Mouse (Mus musculus) hindbrain, embryonic 13.5 days (tissue): ENCODE measurements around the gene Slc27a3. TPM values are rescaled to one million over a fixed set of nuclear protein-coding genes. Genes with fewer than 3 reads are reported as not detected.
"Not testable (repeated sequence)": the region's sequence is repeated elsewhere in the genome, so short reads cannot be mapped to it uniquely, and the experiment has no call there.

Experiments used
- ATAC-seq: fragments of 200-750 bp; cut with Nextera tagmentation; 2 replicates; pipeline ENCODE4 v1.8.0; 2017; ENCODE audit warnings: moderate TSS enrichment; ENCODE audit not compliant: low FRiP score
- H3K27ac ChIP-seq: fragments of 300-500 bp; sonication (generic); 2 replicates; pipeline ENCODE4 v1.5.1; 2015; ENCODE audit warnings: inconsistent platforms, mild to moderate bottlenecking, moderate library complexity
- H3K27me3 ChIP-seq: fragments of 300-500 bp; sonication (generic); 2 replicates; pipeline ENCODE4 v1.6.1; 2015; ENCODE audit warnings: mild to moderate bottlenecking, inconsistent platforms
- H3K36me3 ChIP-seq: fragments of 300-500 bp; sonication (generic); 2 replicates; pipeline ENCODE4 v1.6.1; 2015; ENCODE audit warnings: mild to moderate bottlenecking, inconsistent platforms
- H3K4me1 ChIP-seq: fragments of 300-500 bp; sonication (generic); replicated peaks from 2 replicates; pipeline ENCODE4 v1.6.1; 2015; ENCODE audit warnings: inconsistent platforms
- H3K4me2 ChIP-seq: fragments of 300-500 bp; sonication (generic); 2 replicates; pipeline ENCODE4 v1.6.1; 2015; ENCODE audit warnings: inconsistent platforms, mild to moderate bottlenecking, moderate library complexity
- H3K4me3 ChIP-seq: fragments of 300-500 bp; sonication (generic); 2 replicates; pipeline ENCODE4 v1.5.1; 2015; ENCODE audit warnings: mild to moderate bottlenecking, inconsistent platforms
- H3K9ac ChIP-seq: fragments of 300-500 bp; sonication (generic); 2 replicates; pipeline ENCODE4 v1.6.1; 2015; ENCODE audit warnings: mild to moderate bottlenecking, inconsistent platforms
- H3K9me3 ChIP-seq: fragments of 300-500 bp; sonication (generic); 2 replicates; pipeline ENCODE4 v1.6.1; 2016; ENCODE audit warnings: inconsistent platforms
- WGBS: fragments of 180-500 bp; shearing (Covaris S2); methylation state at CpG from one replicate; pipeline ENCODE4 v1.1.7; 2015; 5-methylcytosine and 5-hydroxymethylcytosine counted together
- polyA plus RNA-seq: library from polyadenylated mRNA; unstranded; fragments of >200 nt; fragmentation: Nextera tagmentation; extraction: Ambion mirVana; gene quantifications from 2 replicates; pipeline ENCODE4 v1.2.1, GENCODE M21; 2015

Slc27a3 gene
- polyA plus RNA-seq, 1 experiment from 2014 or later, result 24.9 TPM

DNA sequence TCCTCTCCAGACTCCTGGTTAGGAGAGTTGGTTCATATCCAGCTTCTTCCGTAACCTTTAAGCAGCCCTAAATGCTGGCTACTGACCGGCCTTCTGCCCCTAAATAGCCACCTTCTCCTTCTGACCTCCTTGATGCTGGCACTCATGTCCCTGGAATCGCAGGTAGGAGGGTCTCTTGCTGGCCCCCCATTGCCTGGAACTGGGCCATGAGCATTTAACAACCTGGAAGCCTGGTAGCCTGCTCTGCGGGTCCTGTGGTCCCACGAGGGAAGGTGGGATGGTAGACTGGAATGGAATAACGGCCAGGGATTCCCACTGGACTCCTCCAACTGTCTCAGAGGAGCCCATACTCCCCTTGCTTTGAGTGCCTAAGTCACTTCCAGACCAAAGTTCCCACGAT lies 17.9 kb downstream of the Slc27a3 start:
- Histone ChIP-seq H3K27ac (no peak overlapping the region), H3K4me3 (no peak overlapping the region), H3K36me3 (no peaks in the 10 kb centered on the region), H3K9me3 (no peaks in the 10 kb centered on the region), H3K4me1 (peaks cover 14% of the 10 kb centered on the region), H3K27me3 (0 out of 2 replicates have a peak, but pooled peaks cover 3% of the 10 kb centered on the region), H3K9ac (no peak overlapping the region), H3K4me2 (no peak overlapping the region)
- 79% methylated on average over 7 of the region's 7 CpGs for WGBS
- ATAC-seq, result no peak

DNA sequence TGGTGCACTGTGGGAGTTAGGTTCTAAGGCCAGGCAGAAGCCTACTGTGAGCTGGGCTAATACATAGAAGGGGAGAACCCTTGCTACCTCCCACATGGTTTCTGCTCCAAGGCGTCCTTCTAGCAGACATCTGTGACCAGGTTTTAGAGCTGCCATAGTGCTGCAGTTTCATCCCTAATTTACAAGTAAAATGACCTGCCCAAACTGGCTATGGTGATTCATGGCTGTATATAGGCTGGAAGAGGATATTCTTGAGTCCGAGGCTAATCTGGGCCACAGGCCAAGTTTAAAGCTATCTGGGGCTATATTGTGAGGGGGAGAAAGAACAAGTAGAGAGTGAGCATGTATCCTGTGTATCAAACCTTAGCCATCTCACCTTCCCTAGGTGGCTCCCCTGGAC lies 20.7 kb downstream of the Slc27a3 start:
- 24% methylated on average over 2 of the region's 2 CpGs for WGBS
- Histone ChIP-seq H3K27ac (no peak overlapping the region), H3K36me3 (0 out of 2 replicates have a peak, but pooled peaks cover under 1% of the 10 kb centered on the region), H3K9ac (no peak overlapping the region), H3K27me3 (0 out of 2 replicates have a peak, but pooled peaks cover 3% of the 10 kb centered on the region), H3K4me3 (no peak overlapping the region), H3K4me2 (no peak overlapping the region), H3K4me1 (peaks cover 5% of the 10 kb centered on the region), H3K9me3 (no peaks in the 10 kb centered on the region)
- no peak for ATAC-seq

DNA sequence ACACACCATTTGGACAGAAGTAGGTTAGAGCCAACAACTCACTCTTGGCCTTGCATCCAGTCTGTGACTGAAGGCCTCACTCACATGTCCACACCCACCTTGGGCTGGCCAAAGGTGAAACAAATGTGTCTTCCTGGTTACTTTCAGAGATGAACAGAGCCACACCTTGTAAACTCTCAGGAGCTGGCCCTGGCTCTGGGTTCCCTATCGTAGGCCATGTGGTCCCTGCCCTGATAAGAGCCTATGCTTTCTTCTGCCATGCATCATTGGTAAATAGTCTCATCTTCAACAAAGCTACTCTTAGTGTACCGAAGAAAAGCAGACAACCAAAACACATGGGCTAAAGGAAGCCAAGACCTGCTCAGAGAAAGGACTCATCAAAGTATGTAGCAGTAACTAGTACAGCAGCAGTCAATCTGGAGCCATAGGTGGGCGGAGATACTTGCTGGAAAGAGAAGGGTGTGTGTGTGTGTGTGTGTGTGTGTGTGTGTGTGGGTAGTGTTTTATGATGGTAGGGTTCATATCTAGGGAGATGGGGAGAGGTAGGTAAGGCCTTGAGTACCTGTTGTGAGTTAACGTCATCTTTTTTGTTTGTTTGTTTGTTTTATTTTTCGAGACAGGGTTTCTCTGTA lies 22.6 kb downstream of the Slc27a3 start:
- 94% methylated on average over 5 of the region's 5 CpGs for WGBS
- no peak for ATAC-seq
- H3K9ac ChIP-seq, result no peak overlapping the region
- peaks cover 14% of the 10 kb centered on the region for H3K36me3 ChIP-seq
- H3K27ac ChIP-seq, result no peak overlapping the region
- peaks cover 5% of the 10 kb centered on the region for H3K4me1 ChIP-seq
- no peaks in the 10 kb centered on the region for H3K9me3 ChIP-seq
- no peak overlapping the region for H3K4me2 ChIP-seq
- H3K4me3 ChIP-seq, result no peak overlapping the region
- H3K27me3 ChIP-seq, result 0 out of 2 replicates have a peak, but pooled peaks cover 3% of the 10 kb centered on the region

DNA sequence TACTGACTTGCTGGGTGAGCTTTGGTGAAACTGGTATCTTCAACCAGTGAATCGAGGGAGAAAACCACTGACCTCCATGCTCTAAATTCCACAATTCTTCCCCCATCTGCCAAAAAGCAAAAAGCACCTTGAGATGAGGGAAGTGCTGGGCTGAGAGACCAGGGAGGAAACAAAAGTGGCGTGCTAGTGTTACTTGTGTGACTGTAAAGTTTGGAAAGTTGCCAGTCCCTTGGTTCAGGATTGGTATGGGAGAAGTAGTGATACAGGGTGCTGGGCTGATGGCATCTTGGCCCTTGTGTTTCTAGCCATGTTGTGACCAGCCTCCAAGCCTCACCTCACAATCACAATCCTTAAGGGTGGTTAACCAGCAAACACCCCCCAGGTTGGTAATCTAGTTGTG lies 27.4 kb downstream of the Slc27a3 start:
- Histone ChIP-seq H3K9me3 (no peaks in the 10 kb centered on the region), H3K4me1 (no peaks in the 10 kb centered on the region), H3K36me3 (peaks cover 50% of the 10 kb centered on the region), H3K4me3 (no peak overlapping the region), H3K4me2 (no peak overlapping the region), H3K9ac (no peak overlapping the region), H3K27me3 (no peaks in the 10 kb centered on the region), H3K27ac (no peak overlapping the region)
- ATAC-seq, result no peak
- WGBS, result 78% methylated on average over 2 of the region's 2 CpGs

DNA sequence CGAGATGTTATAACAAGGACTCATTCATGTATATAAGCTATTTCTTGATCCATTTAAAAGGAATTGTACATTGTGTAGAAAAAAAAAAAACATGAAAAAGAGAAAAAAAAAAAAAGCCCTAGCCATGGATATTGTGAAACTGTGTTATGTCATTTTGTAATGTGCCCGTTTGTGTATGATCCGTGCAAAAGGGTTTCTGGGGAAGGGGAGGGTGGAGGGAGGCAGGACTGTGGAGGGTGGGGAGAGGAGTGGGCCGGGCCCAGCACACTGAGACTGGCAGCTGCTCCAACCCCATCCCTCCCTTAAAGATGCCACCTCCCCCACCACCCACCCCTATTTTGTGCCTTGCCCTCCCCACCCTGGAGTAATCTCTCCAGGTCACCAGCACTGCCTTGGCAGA lies 28.3 kb downstream of the Slc27a3 start:
- Histone ChIP-seq H3K4me1 (no peaks in the 10 kb centered on the region), H3K36me3 (peaks cover 59% of the 10 kb centered on the region), H3K27me3 (no peaks in the 10 kb centered on the region), H3K9me3 (no peaks in the 10 kb centered on the region), H3K4me2 (no peak overlapping the region), H3K4me3 (no peak overlapping the region), H3K9ac (no peak overlapping the region), H3K27ac (no peak overlapping the region)
- WGBS, result 88% methylated on average over 4 of the region's 4 CpGs
- no peak for ATAC-seq

DNA sequence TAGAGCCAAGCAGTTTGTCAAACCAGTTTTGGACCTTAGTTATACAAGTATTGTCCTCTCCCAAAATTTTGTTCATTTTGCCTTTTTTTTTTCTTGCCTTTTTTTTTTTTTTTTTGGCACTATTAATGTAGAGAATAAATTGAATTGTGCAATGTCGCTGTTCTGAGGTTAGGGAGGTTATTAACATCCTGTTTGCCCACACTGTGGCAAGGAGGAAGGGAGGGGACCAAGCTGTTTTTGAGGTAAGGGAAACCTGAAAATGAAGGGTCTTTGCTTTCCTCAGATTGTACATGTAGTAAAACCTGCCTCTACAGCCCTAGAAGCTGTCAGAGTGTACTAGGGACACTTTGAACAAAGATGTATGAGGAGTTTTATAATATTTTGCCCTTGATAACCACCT lies 30.5 kb downstream of the Slc27a3 start:
- 90% methylated on average over 1 of the region's 1 CpGs for WGBS
- H3K36me3 ChIP-seq, result peaks cover 81% of the 10 kb centered on the region
- no peak for ATAC-seq

DNA sequence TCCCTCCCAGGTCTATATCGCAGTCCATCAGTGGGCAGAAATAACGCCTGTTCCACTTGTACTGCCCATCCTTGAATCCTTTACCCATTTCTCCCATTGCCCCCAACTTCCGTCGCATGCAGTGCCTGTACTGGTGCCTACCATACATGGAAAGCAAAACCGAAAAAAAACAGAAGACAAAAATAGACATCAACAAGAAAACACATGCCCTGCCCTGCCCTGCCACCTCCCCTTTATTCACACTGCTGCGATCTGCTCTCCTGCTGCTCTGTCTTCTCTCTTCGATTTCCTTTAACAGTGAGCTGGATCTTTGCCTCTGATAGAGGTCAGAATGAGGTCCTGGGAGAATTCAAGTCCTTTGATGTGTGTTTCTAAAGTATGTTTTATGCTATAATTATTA lies 31.8 kb downstream of the Slc27a3 start:
- no peak overlapping the region for H3K4me3 ChIP-seq
- H3K4me1 ChIP-seq, result no peaks in the 10 kb centered on the region
- no peak overlapping the region for H3K4me2 ChIP-seq
- 92% methylated on average over 7 of the region's 7 CpGs for WGBS
- H3K9me3 ChIP-seq, result no peaks in the 10 kb centered on the region
- H3K27ac ChIP-seq, result no peak overlapping the region
- no peaks in the 10 kb centered on the region for H3K27me3 ChIP-seq
- H3K9ac ChIP-seq, result no peak overlapping the region
- no peak for ATAC-seq
- peaks cover 85% of the 10 kb centered on the region for H3K36me3 ChIP-seq

More for the DNA sequence above, 30.5 kb downstream of the Slc27a3 start:
- Histone ChIP-seq H3K4me3 (no peak overlapping the region), H3K9ac (no peak overlapping the region), H3K9me3 (no peaks in the 10 kb centered on the region), H3K27ac (no peak overlapping the region), H3K4me1 (no peaks in the 10 kb centered on the region), H3K4me2 (no peak overlapping the region), H3K27me3 (no peaks in the 10 kb centered on the region)

DNA sequence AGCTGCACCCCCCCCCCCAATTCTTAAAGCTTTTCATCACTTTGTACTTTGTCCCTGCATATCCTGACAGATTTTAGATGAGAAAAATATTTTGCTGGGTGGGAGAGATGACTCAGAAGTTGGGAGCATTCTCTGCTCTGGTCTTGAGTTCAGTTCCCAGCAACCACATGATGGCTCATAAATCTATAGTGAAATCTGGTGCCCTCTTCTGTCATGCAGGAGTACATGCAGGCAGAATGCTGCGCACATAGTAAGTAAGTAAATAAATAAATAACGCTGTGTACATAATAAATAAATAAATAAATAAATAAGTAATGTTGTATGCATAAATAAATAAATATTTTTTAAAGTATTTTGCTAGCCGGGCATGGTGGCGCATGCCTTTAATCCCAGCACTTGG lies 41.9 kb downstream of the Slc27a3 start:
- H3K4me2 ChIP-seq, result no peak overlapping the region
- H3K9ac ChIP-seq, result no peak overlapping the region
- no peak overlapping the region for H3K27ac ChIP-seq
- peaks cover 53% of the 10 kb centered on the region for H3K36me3 ChIP-seq
- no peak for ATAC-seq
- 96% methylated on average over 4 of the region's 4 CpGs for WGBS
- H3K27me3 ChIP-seq, result no peaks in the 10 kb centered on the region
- no peak overlapping the region for H3K4me3 ChIP-seq
- no peaks in the 10 kb centered on the region for H3K4me1 ChIP-seq
- H3K9me3 ChIP-seq, result no peaks in the 10 kb centered on the region

DNA sequence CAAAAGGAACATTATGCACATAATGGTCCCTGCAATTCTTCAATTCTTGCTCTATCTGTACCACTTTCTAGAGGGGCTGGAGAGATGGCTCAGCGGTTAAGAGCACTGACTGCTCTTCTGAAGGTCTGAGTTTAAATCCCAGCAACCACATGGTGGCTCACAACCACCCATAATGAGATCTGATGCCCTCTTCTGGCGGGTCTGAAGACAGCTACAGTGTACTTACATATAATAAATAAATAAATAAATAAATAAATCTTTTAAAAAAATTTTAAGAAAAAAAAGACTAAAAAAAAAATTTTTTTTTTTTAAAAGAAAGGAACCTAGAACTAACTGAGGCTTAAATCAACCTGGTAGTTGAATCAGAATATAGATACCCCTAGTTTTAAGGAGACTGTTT lies 46.9 kb downstream of the Slc27a3 start:
- H3K9me3 ChIP-seq, H3K27ac ChIP-seq, H3K27me3 ChIP-seq, H3K4me2 ChIP-seq, H3K4me3 ChIP-seq, H3K9ac ChIP-seq, H3K4me1 ChIP-seq, ATAC-seq: not testable (repeated sequence)
- H3K36me3 ChIP-seq, result peaks cover 30% of the 10 kb centered on the region
- WGBS, result 70% methylated on average over 2 of the region's 2 CpGs

DNA sequence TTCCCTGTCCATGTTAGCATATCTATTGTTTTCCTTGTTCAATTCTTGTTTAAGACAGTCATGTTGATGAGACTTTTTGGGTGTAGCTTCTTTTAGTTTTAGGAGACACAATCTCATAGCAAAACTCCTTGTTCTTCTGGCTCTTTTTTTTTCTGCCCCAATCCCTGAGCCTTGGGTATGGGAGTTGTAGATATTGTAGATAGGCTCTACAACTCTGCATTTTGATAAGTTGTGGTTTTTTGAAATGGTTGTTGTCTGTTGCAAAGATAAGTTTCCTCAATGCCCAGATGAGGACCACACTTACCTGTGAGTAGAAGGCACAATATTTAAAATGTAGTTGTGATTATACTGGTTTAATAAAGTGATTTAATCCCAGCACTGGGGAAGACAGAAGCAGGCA lies 49.6 kb downstream of the Slc27a3 start:
- no peak for ATAC-seq
- H3K27me3 ChIP-seq, result no peaks in the 10 kb centered on the region

DNA sequence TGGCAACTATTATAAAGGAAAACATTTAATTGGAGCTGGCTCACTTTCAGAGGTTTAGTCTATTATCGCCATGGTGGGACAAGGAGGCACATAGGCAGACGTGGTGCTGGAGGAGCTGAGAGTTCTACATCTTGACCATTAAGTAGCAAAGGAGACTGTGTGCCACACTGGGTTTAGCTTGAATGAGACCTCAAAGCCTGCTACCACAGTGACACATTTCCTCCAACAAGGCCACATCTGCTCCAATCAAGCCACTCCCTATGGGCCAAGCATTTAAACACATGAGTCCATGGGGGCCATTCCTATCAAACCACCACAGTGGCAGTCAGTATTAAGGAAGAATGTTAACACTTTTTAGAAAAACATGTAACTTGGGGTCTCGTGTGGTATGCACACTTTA lies 51.5 kb downstream of the Slc27a3 start:
- H3K27me3 ChIP-seq, result no peaks in the 10 kb centered on the region
- WGBS, result 68% methylated on average over 3 of the region's 3 CpGs
- H3K4me2 ChIP-seq, result no peak overlapping the region
- peaks cover 14% of the 10 kb centered on the region for H3K4me1 ChIP-seq
- no peaks in the 10 kb centered on the region for H3K9me3 ChIP-seq
- no peak overlapping the region for H3K9ac ChIP-seq
- no peak overlapping the region for H3K4me3 ChIP-seq
- peaks cover 18% of the 10 kb centered on the region for H3K36me3 ChIP-seq
- no peak for ATAC-seq
- no peak overlapping the region for H3K27ac ChIP-seq

More for the DNA sequence above, 49.6 kb downstream of the Slc27a3 start:
- Histone ChIP-seq H3K9me3 (no peaks in the 10 kb centered on the region), H3K36me3 (peaks cover 17% of the 10 kb centered on the region), H3K4me1 (peaks cover 12% of the 10 kb centered on the region), H3K9ac (no peak overlapping the region), H3K27ac (no peak overlapping the region), H3K4me3 (no peak overlapping the region), H3K4me2 (no peak overlapping the region)

DNA sequence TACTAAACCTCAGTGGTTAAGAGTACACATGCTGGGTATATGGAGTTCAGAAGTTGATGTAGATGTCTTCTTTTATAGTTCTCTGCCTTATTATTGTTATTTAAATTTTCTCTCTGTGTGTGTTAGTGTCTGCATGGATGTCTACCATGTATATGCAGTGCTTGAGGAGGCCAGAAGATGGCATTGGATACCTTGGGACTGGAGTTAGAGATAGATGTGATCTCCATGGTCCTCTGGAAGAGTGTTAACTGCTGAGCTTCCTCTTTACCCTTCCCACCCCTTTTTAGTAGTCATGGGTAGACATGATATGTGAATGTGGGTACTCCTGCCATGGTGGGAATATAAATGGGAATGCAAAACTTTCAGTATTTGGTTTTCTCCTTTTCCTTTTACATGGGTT lies 54.2 kb downstream of the Slc27a3 start:
- Histone ChIP-seq H3K4me2 (no peak overlapping the region), H3K9ac (no peak overlapping the region), H3K27me3 (no peaks in the 10 kb centered on the region), H3K4me1 (peaks cover 14% of the 10 kb centered on the region), H3K27ac (no peak overlapping the region), H3K4me3 (no peak overlapping the region), H3K36me3 (0 out of 2 replicates have a peak, but pooled peaks cover 4% of the 10 kb centered on the region), H3K9me3 (no peaks in the 10 kb centered on the region)
- no peak for ATAC-seq
